Mouse (Mus musculus): ENCODE measurements around the gene Wsb2. TPM values are rescaled to one million over a fixed set of nuclear protein-coding genes. Genes with fewer than 3 reads are reported as not detected.

Wsb2 gene
- polyA plus RNA-seq, 1 experiment, result 205 TPM

GRCm38 (mm10) chr5:117355648-117356303 lies 1.3 kb upstream of the Wsb2 start:
- no peak for DNase-seq (ENCODE audit: low read depth, low spot score)
- 31% methylated on average over 14 of the region's 14 CpGs for WGBS

DNA sequence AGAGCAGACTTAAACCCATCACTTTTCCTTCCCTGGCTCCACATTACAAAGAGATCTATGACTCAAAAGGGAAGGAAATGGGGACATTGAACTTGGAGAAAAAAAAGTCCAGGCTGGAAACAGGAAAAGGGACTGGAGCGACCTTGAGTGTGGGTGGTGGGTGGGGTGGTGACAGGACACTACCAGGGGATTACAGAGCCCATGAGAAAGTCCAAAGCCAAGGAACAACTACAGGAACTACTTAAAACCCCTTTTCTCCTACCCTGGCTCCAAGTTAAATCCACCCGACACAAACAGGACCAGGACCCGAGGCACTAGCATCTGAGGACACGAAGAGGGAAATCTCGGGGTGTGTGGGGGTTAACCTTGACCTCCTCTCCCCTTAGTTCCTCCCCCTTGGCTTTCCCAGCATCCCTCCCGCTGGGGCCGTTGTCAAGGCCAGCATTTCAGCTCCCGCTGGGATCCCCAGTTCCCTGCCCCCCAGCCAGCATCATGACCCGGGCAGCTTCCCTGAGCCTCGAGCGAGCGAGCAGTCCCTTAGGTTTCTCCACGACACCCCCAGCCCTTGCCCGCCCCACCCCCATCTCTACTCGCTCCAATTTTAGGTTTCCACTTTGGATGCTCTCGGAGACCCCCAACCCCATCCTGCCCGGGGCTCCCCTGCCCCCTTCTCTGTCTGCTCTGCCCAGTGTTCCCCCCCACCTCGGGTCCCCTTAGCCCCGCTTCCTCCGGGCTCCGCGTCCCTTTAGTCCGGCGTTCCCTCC lies 557 bp upstream of the Wsb2 start:
- DNase-seq (ENCODE audit: low read depth, low spot score), result no peak
- under 1% methylated on average over 24 of the region's 24 CpGs for WGBS

DNA sequence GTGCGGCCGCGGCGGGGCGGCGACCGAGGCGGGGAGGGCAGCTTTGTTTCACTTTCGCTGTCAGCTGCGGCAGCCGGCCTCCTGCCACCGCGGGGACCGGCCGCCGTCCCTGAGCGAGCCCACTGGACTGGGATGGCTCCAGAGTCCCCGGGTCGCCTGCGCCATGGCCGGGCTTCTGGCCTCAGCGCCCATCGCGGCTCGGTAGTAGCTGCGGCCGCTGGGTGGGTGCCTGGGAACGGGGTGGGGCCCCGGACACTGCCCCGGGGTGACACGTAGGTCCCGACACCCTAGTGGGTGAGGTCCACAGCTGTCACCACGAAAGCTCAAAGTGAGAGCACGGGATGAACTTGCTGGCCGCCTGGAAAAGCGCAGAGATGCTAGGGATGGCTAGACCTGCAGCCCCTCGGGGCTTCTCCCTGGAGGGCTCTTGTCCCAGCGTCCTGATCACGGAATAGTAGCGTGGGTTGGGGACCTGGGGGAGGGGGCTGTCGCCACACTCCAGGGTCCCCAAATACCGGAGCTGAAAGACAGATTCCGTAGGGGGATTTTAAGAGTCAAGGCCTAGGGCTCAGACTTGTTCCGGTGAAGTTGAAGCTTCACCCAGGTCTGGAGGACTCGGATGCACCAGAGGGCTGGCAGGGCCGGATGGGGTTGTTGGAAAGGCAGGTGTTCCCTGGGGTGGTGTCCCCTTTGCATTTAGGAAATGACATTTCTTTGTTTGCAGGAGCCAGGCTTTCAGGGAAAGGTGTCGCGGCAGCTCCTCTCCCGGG lies 559 bp downstream of the Wsb2 start:
- under 1% methylated on average over 49 of the region's 49 CpGs for WGBS
- no peak for DNase-seq (ENCODE audit: low read depth, low spot score)

DNA sequence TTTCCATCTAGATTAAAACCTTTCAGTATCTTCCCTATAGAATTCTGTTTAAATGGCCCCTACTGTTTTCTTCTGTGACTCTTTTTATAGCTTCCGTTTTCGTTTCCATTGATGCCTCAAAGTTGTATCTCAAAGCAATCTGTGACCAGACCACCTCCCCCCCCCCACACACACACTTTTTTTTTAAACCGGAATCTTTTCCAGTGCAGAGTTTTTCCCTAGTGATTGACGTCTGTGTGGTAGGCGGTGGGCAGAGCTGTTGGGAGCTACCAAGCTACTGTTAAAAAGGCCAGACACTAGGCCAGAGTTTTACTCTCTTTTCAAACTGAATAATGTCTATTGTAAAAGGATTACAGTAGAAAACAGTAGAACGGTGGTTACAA lies 1.1 kb downstream of the Wsb2 start:
- 11% methylated on average over 6 of the region's 6 CpGs for WGBS
- no peak for DNase-seq (ENCODE audit: low read depth, low spot score)

- no peak for DNase-seq (ENCODE audit: low read depth, low spot score)
- WGBS, result 43% methylated on average over 11 of the region's 11 CpGs
Measured at GRCm38 (mm10) chr5:117358725-117359124, 1.6 kb downstream of the Wsb2 start.

GRCm38 (mm10) chr5:117359497-117360227 lies 2.6 kb downstream of the Wsb2 start:
- 15% methylated on average over 7 of the region's 7 CpGs for WGBS

DNA sequence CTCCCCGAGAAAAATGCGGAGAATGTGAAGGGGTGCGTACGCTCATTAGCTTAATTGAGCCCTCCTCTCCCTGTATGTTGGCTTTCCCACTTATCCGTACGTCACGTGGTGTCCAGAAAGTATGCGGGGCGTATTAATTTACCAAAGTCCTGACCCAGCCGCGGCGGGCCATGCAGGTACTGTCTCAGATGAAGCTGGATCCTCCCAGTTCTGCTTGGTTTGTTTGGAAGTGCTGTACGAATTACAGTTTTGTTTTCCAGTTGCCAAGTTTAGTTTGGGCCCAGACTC lies 3.1 kb downstream of the Wsb2 start:
- DNase-seq (ENCODE audit: low read depth, low spot score), result no peak

More at GRCm38 (mm10) chr5:117359497-117360227, 2.6 kb downstream of the Wsb2 start:
- no peak for DNase-seq (ENCODE audit: low read depth, low spot score)

GRCm38 (mm10) chr5:117360631-117361541 lies 3.8 kb downstream of the Wsb2 start:
- no peak for DNase-seq (ENCODE audit: low read depth, low spot score)
- WGBS, result 20% methylated on average over 13 of the region's 13 CpGs

More for the DNA sequence above, 3.1 kb downstream of the Wsb2 start:
- 35% methylated on average over 13 of the region's 13 CpGs for WGBS

- no peak for DNase-seq (ENCODE audit: low read depth, low spot score)
- WGBS, result 56% methylated on average over 4 of the region's 4 CpGs
Measured at GRCm38 (mm10) chr5:117361590-117361989, 4.5 kb downstream of the Wsb2 start.

DNA sequence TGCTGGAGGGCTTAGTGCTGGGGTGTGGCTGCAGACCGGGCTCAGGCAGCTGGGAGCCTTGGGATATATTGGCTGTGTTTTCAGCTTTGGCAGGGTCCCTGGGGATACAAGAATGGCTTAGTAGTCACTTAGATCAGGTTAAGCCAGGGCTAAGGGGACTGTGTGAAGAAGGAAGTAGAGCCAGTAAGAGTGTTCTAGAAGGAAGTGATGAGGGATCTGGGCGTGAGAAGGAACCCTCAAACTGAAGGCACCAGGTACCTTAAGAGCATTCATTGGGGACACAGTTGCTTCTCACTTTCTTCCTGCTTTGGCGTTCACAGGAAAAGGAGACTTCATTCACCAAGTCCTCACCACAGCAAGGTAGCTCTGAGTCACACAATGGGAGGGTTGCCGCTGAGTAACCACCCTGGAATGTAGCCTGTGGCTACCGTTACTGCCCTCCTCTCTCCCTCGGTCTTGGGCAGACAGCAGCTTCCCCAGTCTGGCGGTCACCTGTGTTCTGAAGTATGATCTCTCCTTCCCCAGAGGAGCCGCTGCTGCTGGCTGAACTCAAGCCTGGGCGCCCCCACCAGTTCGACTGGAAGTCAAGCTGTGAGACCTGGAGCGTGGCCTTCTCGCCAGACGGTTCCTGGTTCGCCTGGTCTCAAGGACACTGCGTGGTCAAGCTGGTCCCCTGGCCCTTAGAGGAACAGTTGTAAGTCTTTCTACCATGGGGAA lies 6.1 kb downstream of the Wsb2 start:
- DNase-seq (ENCODE audit: low read depth, low spot score), result no peak
- 22% methylated on average over 15 of the region's 15 CpGs for WGBS

DNA sequence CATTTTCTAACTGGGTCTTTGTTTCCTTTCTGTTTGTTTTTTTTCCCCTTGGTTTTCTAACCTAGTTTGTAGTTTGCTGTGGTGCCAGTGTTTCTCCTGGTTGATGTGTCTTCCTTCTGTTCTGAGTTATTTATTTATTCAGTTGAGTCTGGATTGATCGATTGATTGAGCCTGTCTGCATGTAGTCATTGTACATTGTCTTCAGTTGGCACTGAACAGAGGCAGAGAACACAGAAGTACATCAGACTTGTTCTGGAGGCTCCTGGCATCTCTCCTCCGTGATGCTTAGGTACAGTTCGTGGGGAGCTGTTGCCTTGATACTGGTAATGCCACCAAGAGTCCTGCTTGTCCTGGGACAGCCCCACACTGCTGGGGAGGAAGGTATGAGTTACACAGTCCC lies 7.7 kb downstream of the Wsb2 start:
- 81% methylated on average over 3 of the region's 3 CpGs for WGBS
- DNase-seq (ENCODE audit: low read depth, low spot score), result no peak

- no peak for DNase-seq (ENCODE audit: low read depth, low spot score)
- WGBS, result 70% methylated on average over 13 of the region's 13 CpGs
Measured at GRCm38 (mm10) chr5:117365904-117366561, 8.9 kb downstream of the Wsb2 start.

DNA sequence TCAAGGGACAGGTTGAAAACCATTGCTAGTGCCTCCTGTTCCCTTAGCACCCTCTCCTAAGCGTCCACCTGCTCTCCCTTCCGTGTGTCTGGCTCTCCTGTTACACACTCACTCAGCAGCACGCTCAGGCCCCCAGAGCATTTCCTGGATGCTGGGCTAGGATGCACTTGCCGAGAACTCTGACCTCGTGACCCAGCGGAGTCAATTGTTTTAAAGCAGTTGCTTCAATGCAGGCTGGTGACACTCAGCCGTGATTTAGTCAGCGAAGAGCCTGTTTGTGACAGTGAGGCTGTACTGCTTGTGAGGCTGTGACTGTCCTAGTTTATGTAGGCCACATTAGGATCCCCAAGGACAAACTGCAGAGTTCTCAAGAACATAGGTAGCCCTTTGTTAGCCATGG lies 10.1 kb downstream of the Wsb2 start:
- 61% methylated on average over 8 of the region's 8 CpGs for WGBS
- no peak for DNase-seq (ENCODE audit: low read depth, low spot score)

DNA sequence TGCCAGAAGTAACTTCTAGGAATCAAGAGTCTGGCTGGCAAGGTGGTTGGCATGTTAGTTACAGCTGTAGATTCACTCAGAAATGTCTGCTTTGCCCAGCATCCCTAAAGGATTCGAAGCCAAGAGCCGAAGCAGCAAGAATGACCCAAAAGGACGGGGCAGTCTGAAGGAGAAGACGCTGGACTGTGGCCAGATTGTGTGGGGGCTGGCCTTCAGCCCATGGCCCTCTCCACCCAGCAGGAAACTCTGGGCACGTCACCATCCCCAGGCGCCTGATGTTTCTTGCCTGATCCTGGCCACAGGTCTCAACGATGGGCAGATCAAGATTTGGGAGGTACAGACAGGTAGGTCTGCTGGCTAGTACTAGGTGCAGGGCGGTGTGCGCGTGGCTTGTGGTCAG lies 13.5 kb downstream of the Wsb2 start:
- 76% methylated on average over 10 of the region's 10 CpGs for WGBS
- DNase-seq (ENCODE audit: low read depth, low spot score), result no peak

GRCm38 (mm10) chr5:117373418-117373817 lies 16.3 kb downstream of the Wsb2 start:
- 94% methylated on average over 9 of the region's 9 CpGs for WGBS
- no peak for DNase-seq (ENCODE audit: low read depth, low spot score)

DNA sequence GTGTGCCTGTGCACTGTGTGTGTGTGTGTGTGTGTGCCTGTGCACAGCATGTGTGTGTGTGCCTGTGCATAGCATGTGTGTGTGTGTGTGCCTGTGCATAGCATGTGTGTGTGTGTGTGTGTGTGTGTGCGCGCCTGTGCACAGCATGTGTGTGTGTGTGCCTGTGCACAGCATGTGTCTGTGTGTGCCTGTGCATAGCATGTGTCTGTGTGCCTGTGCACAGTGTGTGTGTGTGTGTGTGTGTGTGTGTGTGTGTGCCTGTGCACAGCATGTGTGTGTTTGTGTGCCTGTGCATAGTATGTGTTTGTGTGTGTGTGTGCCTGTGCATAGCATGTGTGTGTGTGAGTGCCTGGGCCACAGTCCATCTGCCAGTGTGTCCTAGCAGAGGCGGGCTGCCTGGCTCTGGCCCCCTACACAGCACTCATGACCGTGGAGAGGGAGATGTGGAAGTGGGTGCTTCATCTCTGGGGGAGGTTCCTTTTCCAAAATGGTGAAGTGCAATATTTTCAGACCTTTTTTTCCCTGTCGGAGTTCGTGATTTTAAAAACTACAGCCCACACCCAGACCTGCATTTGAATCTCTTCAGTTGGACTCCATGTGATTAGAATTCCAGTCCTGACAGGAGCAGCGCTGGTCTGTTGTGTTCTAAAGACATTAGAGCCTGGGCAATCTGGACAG lies 17.4 kb downstream of the Wsb2 start:
- 86% methylated on average over 7 of the region's 7 CpGs for WGBS
- no peak for DNase-seq (ENCODE audit: low read depth, low spot score)

GRCm38 (mm10) chr5:117376331-117376761 lies 19.2 kb downstream of the Wsb2 start:
- WGBS, result 81% methylated on average over 11 of the region's 11 CpGs
- no peak for DNase-seq (ENCODE audit: low read depth, low spot score)

Measured in large intestine, adult 2 months (tissue).